Mouse (Mus musculus) lung, postnatal 25 days (tissue): ENCODE data around the gene Ptprcap.

Source experiments
- DNase-seq: peaks from one replicate; pipeline ENCODE4 v3.0.0; 2022; ENCODE audit warnings: low spot score

Gene Ptprcap

GRCm38 (mm10) chr19:4194776-4195650 is 41.6 kb downstream of the Ptprcap start:
- DNase-seq, result no peak

GRCm38 (mm10) chr19:4196048-4196447 is 42.6 kb downstream of the Ptprcap start:
- DNase-seq, result no peak

GRCm38 (mm10) chr19:4196548-4196947 is 43.1 kb downstream of the Ptprcap start:
- no peak for DNase-seq

- no peak for DNase-seq
Observed at GRCm38 (mm10) chr19:4197180-4197579, 43.8 kb downstream of the Ptprcap start.

GRCm38 (mm10) chr19:4201291-4201909 is 48.0 kb downstream of the Ptprcap start, which contains the start of gene Rad9a:
TSS of gene Rad9a (minus strand) at chr19:4201662.
- DNase-seq, result peak; percentile 98

GRCm38 (mm10) chr19:4202149-4202548 is 48.7 kb downstream of the Ptprcap start:
- DNase-seq, result no peak

GRCm38 (mm10) chr19:4203148-4203547 is 49.7 kb downstream of the Ptprcap start:
- peak; percentile 31 for DNase-seq

GRCm38 (mm10) chr19:4203604-4204326 is 50.4 kb downstream of the Ptprcap start:
- DNase-seq, result peak; percentile 71

- no peak for DNase-seq
Observed at GRCm38 (mm10) chr19:4204889-4205288, 51.5 kb downstream of the Ptprcap start.
